Mouse (Mus musculus) embryonic facial prominence, embryonic 14.5 days (tissue): ENCODE results near the gene Rps26. TPM values are rescaled to one million over a fixed set of nuclear protein-coding genes. Genes with fewer than 3 reads are reported as not detected.
"Not testable (repeated sequence)": the region's sequence is repeated elsewhere in the genome, so short reads cannot be mapped to it uniquely, and the experiment has no call there.

ENCODE experiments used
- ATAC-seq: fragments of 200-750 bp; cut with Nextera tagmentation; 2 replicates; pipeline ENCODE4 v1.8.0; 2017; ENCODE audit warnings: low read depth, moderate number of reproducible peaks, moderate TSS enrichment
- DNase-seq: peaks from one replicate; pipeline ENCODE4 v3.0.0-alpha.2; 2015; ENCODE audit warnings: low spot score
- H3K27ac ChIP-seq: fragments of 300-500 bp; sonication (generic); replicated peaks from 2 replicates; pipeline ENCODE4 v1.5.1; 2014; ENCODE audit warnings: low read depth, mild to moderate bottlenecking, low read length, moderate library complexity
- H3K27me3 ChIP-seq: fragments of 300-500 bp; sonication (generic); replicated peaks from 2 replicates; pipeline ENCODE4 v1.6.1; 2014; ENCODE audit warnings: low read length; ENCODE audit not compliant: control insufficient read depth, insufficient read depth
- H3K36me3 ChIP-seq: fragments of 300-500 bp; sonication (generic); 2 replicates; pipeline ENCODE4 v1.6.1; 2014; ENCODE audit warnings: low read length, mixed read lengths; ENCODE audit not compliant: control insufficient read depth, insufficient read depth
- H3K4me1 ChIP-seq: fragments of 300-500 bp; sonication (generic); 2 replicates; pipeline ENCODE4 v1.6.1; 2014; ENCODE audit warnings: antibody characterized with exemption, low read length; ENCODE audit not compliant: control insufficient read depth, insufficient read depth
- H3K4me2 ChIP-seq: fragments of 300-500 bp; sonication (generic); 2 replicates; pipeline ENCODE4 v1.6.1; 2014; ENCODE audit warnings: low read depth, mild to moderate bottlenecking, low read length, moderate library complexity, mixed read lengths
- H3K4me3 ChIP-seq: fragments of 300-500 bp; sonication (generic); 2 replicates; pipeline ENCODE4 v1.5.1; 2014; ENCODE audit warnings: low read depth, mild to moderate bottlenecking, low read length
- H3K9ac ChIP-seq: fragments of 300-500 bp; sonication (generic); 2 replicates; pipeline ENCODE4 v1.6.1; 2014; ENCODE audit warnings: low read depth, mild to moderate bottlenecking, low read length, moderate library complexity, mixed read lengths
- H3K9me3 ChIP-seq: fragments of 300-500 bp; sonication (generic); 2 replicates; pipeline ENCODE4 v1.6.1; 2016; ENCODE audit warnings: low read length; ENCODE audit not compliant: control insufficient read depth
- WGBS: fragments of 180-500 bp; shearing (Covaris S2); extraction: QIAGEN DNeasy Blood & Tissue Kit; methylation state at CpG from one replicate; pipeline ENCODE4 v1.1.7; 2014; 5-methylcytosine and 5-hydroxymethylcytosine counted together
- polyA plus RNA-seq: library from polyadenylated mRNA; unstranded; fragments of >200 nt; fragmentation: Nextera tagmentation; extraction: Ambion mirVana; gene quantifications from 2 replicates; pipeline ENCODE4 v1.2.1, GENCODE M21; 2014

The Rps26 gene
- polyA plus RNA-seq, 1 experiment from 2014 or later: 1,162 TPM

- 96% methylated on average over 13 of the region's 13 CpGs for WGBS
- no peak overlapping the region for H3K4me3 ChIP-seq
- H3K9me3 ChIP-seq: no peaks in the 10 kb centered on the region
- H3K36me3 ChIP-seq: peaks cover 47% of the 10 kb centered on the region
- DNase-seq (no peak), ATAC-seq (no peak)
- no peak overlapping the region for H3K27ac ChIP-seq
- H3K9ac ChIP-seq: no peak overlapping the region
- H3K4me1 ChIP-seq: no peaks in the 10 kb centered on the region
- no peaks in the 10 kb centered on the region for H3K27me3 ChIP-seq
- H3K4me2 ChIP-seq: no peak overlapping the region
These were observed 9.2 kb upstream of the Rps26 start for GRCm38 (mm10) chr10:128635697-128636096.

GRCm38 (mm10) chr10:128631571-128631970 lies 5.0 kb upstream of the Rps26 start:
- DNase-seq: no peak
- ATAC-seq: no peak
- 22% methylated on average over 6 of the region's 6 CpGs for WGBS
- Histone ChIP-seq H3K4me2 (no peak overlapping the region), H3K4me1 (no peaks in the 10 kb centered on the region), H3K36me3 (peaks cover 28% of the 10 kb centered on the region), H3K4me3 (no peak overlapping the region), H3K27ac (no peak overlapping the region), H3K9me3 (no peaks in the 10 kb centered on the region), H3K9ac (no peak overlapping the region), H3K27me3 (no peaks in the 10 kb centered on the region)

DNA sequence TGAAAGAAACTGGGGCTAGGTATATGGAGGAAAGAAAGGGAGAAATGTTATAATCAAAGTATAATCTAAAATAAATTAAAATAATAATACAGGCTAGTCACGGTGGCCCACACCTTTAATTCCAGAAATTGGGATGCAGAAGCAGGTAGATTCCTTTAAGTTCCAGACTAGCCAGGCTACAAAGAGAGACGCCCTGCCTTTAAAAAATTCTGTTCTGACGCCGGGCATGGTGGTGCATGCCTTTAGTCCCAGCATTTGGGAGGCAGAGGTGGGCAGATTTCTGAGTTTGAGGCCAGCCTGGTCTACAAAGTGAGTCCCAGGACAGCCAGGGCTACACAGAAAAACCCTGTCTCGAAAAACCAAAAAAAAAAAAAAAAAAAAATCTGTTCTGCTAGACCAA lies 3.8 kb upstream of the Rps26 start:
- H3K9ac ChIP-seq, ATAC-seq, H3K4me2 ChIP-seq, DNase-seq, H3K27ac ChIP-seq, H3K27me3 ChIP-seq, H3K4me1 ChIP-seq, H3K9me3 ChIP-seq, H3K4me3 ChIP-seq: not testable (repeated sequence)
- H3K36me3 ChIP-seq: peaks cover 19% of the 10 kb centered on the region
- WGBS: 71% methylated on average over 5 of the region's 5 CpGs

DNA sequence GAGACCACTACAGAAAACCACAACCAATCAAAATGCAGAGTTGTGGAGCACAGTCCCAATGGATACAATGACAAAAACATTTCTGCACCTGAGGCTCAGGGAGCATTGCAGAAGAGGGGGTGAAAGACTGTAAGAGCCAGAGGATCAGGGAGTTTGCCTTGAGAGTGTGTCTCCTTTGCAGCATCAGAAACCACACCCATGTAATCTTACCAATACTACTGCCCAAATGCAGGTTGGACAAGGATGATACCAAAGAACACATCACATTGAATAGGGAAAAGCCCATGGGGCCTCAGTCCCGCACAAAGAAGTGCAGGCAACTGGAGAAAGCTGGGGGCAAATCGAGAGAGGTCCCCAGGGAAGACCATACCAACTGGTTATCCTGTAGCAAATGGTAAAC lies 3.2 kb upstream of the Rps26 start:
- DNase-seq (no peak), ATAC-seq (no peak)
- Histone ChIP-seq H3K27ac (no peak overlapping the region), H3K27me3 (no peaks in the 10 kb centered on the region), H3K4me1 (peaks cover 6% of the 10 kb centered on the region; the same call in 1 of the 2 replicates), H3K4me2 (no peak overlapping the region), H3K9me3 (no peaks in the 10 kb centered on the region), H3K4me3 (no peak overlapping the region), H3K9ac (no peak overlapping the region), H3K36me3 (peaks cover 18% of the 10 kb centered on the region)
- 64% methylated on average over 2 of the region's 2 CpGs for WGBS

- Histone ChIP-seq H3K4me1 (peaks cover 6% of the 10 kb centered on the region; the same call in 1 of the 2 replicates), H3K27ac (no peak overlapping the region), H3K9me3 (no peaks in the 10 kb centered on the region), H3K4me2 (no peak overlapping the region), H3K9ac (no peak overlapping the region), H3K4me3 (no peak overlapping the region), H3K27me3 (no peaks in the 10 kb centered on the region), H3K36me3 (peaks cover 29% of the 10 kb centered on the region)
- ATAC-seq (no peak), DNase-seq (no peak)
- 79% methylated on average over 10 of the region's 10 CpGs for WGBS
These were observed 1.1 kb upstream of the Rps26 start for GRCm38 (mm10) chr10:128627398-128628317.

DNA sequence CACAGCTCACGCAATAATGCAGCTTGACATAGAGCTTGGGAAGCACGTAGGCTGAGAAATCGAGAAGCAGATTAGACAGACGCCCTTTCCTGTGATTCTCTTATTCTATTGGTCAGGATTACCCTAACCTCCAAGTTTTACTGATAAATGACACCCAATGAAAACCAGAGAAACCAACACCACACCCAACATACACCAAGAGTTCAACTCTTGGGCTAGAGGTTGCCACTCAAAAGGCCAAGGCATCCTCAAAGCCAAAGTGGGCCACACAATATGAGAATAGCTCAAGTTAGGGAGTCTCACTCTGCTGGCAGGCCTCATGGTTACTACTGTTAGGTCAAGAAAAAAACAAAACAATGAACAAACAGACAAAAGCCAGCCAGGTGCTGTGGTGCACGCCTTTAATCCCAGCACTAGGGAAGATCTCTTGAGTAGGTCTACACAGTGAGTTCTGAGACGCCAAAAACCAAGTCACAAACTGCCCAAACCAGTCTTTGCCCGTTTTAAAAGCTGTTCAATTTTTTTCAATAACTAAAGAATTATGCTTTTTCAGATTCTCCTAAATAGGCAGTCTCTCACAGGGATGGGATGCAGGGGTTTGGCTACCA lies 1.2 kb downstream of the Rps26 start:
- no peak for ATAC-seq
- H3K27ac ChIP-seq: peak overlapping the region; percentile 76
- WGBS: 37% methylated on average over 7 of the region's 7 CpGs

GRCm38 (mm10) chr10:128623106-128623613 lies 3.4 kb downstream of the Rps26 start:
- not testable (repeated sequence) for H3K9ac ChIP-seq, H3K27me3 ChIP-seq, H3K4me1 ChIP-seq, H3K9me3 ChIP-seq, H3K27ac ChIP-seq, ATAC-seq, H3K4me2 ChIP-seq, DNase-seq, H3K4me3 ChIP-seq
- 81% methylated on average over 4 of the region's 4 CpGs for WGBS
- peaks cover 36% of the 10 kb centered on the region for H3K36me3 ChIP-seq

More for the DNA sequence above, 1.2 kb downstream of the Rps26 start:
- Histone ChIP-seq H3K4me2 (peak overlapping the region; percentile 91), H3K27me3 (no peaks in the 10 kb centered on the region), H3K9ac (peak overlapping the region; percentile 97), H3K4me1 (peaks cover 6% of the 10 kb centered on the region; the same call in 1 of the 2 replicates), H3K4me3 (peak overlapping the region; percentile 72), H3K36me3 (peaks cover 36% of the 10 kb centered on the region), H3K9me3 (no peaks in the 10 kb centered on the region)
- DNase-seq: no peak

- Histone ChIP-seq H3K9ac (no peak overlapping the region), H3K36me3 (peaks cover 36% of the 10 kb centered on the region), H3K27me3 (no peaks in the 10 kb centered on the region), H3K9me3 (no peaks in the 10 kb centered on the region), H3K4me2 (no peak overlapping the region), H3K4me1 (peaks cover 6% of the 10 kb centered on the region; the same call in 1 of the 2 replicates), H3K27ac (no peak overlapping the region), H3K4me3 (no peak overlapping the region)
- 86% methylated on average over 4 of the region's 4 CpGs for WGBS
- ATAC-seq (no peak), DNase-seq (no peak)
These were observed 3.8 kb downstream of the Rps26 start for GRCm38 (mm10) chr10:128622702-128623101.
